Mouse (Mus musculus) mouse trophoblast stem cell (cell line): ENCODE measurements around the gene Rnaseh2a.

Experiments
- in situ Hi-C, 2 experiments: fragments of 300-500 bp; cut with MseI, MboI; formaldehyde crosslinking; loops; 2 replicates in 1 of 2; 3 replicates in 1 of 2; pipeline ENCODE4 v1.15.1; 2025

The Rnaseh2a gene

DNA sequence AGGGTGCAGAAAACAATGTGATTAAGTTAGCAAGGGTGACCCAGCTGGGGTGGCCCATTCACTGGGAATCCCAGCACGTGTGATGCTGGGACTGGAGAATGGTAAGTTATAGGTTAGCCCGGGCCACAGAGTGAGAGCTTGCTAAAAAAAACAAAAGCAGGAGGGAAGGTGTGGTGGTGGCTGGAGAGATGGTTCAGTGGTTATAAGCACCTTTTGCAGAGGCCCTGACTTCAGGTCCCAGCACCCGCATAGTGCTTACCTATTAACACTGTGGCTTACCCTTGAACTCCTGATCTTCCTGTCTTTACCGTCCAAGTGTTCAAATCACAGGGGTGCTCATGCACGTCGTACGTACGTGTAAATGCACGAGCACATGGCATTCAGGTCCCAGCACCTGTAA lies 62.5 kb downstream of the Rnaseh2a start:
- in situ Hi-C loops = no loop called here
